Mouse (Mus musculus) liver, postnatal 0 days (tissue): ENCODE results near the gene Sema7a. TPM values are rescaled to one million over a fixed set of nuclear protein-coding genes. Genes with fewer than 3 reads are reported as not detected.
A peak's percentile ranks its signal among the peaks of the same experiment; 100 is the strongest.

Experiments
- ATAC-seq: fragments of 200-750 bp; cut with Nextera tagmentation; 2 replicates; pipeline ENCODE4 v1.8.0; 2017; ENCODE audit warnings: mild to moderate bottlenecking, moderate library complexity
- DNase-seq: peaks from one replicate; pipeline ENCODE4 v3.0.0-alpha.2; 2016
- H3K27ac ChIP-seq: fragments of 300-500 bp; sonication (generic); 2 replicates; pipeline ENCODE4 v1.5.1; 2014; ENCODE audit warnings: antibody characterized with exemption, moderate library complexity, mild to moderate bottlenecking, low read depth
- H3K27me3 ChIP-seq: fragments of 300-500 bp; sonication (generic); 2 replicates; pipeline ENCODE4 v1.6.1; 2014; ENCODE audit warnings: low read length, control low read depth, mixed read lengths; ENCODE audit not compliant: insufficient read depth
- H3K36me3 ChIP-seq: fragments of 300-500 bp; sonication (generic); replicated peaks from 2 replicates; pipeline ENCODE4 v1.6.1; 2014; ENCODE audit warnings: mild to moderate bottlenecking, control low read depth, low read length, moderate library complexity, mixed read lengths; ENCODE audit not compliant: insufficient read depth
- H3K4me1 ChIP-seq: fragments of 300-500 bp; sonication (generic); 2 replicates; pipeline ENCODE4 v1.6.1; 2014; ENCODE audit warnings: antibody characterized with exemption, mild to moderate bottlenecking, control low read depth; ENCODE audit not compliant: insufficient read depth
- H3K4me2 ChIP-seq: fragments of 300-500 bp; sonication (generic); 2 replicates; pipeline ENCODE4 v1.6.1; 2014; ENCODE audit warnings: low read depth, mild to moderate bottlenecking, low read length, moderate library complexity, mixed read lengths
- H3K4me3 ChIP-seq: fragments of 300-500 bp; sonication (generic); 2 replicates; pipeline ENCODE4 v1.5.1; 2014; ENCODE audit warnings: low read depth, low read length
- H3K9ac ChIP-seq: fragments of 300-500 bp; sonication (generic); replicated peaks from 2 replicates; pipeline ENCODE4 v1.6.1; 2014; ENCODE audit warnings: mild to moderate bottlenecking, moderate library complexity
- H3K9me3 ChIP-seq: fragments of 300-500 bp; sonication (generic); 2 replicates; pipeline ENCODE4 v1.6.1; 2016; ENCODE audit warnings: mild to moderate bottlenecking, control low read depth, low read length, mixed read lengths
- CTCF ChIP-seq: sonication (generic); IDR thresholded peaks from 2 replicates; pipeline ENCODE4 v1.5.1; 2016; ENCODE audit warnings: antibody characterized with exemption, low read depth
- EP300 ChIP-seq: IDR thresholded peaks from 2 replicates; pipeline ENCODE4 v1.6.1; 2016; ENCODE audit warnings: antibody characterized with exemption, low read depth, mild to moderate bottlenecking
- WGBS: fragments of 180-500 bp; shearing (Covaris S2); extraction: QIAGEN DNeasy Blood & Tissue Kit; methylation state at CpG from one replicate; pipeline ENCODE4 v1.1.7; 2014; ENCODE audit not compliant: insufficient replicate concordance; 5-methylcytosine and 5-hydroxymethylcytosine counted together
- polyA plus RNA-seq: library from polyadenylated mRNA; unstranded; fragments of >200 nt; fragmentation: Nextera tagmentation; extraction: Ambion mirVana; gene quantifications from 2 replicates; pipeline ENCODE4 v1.2.1, GENCODE M21; 2015

Gene Sema7a
- polyA plus RNA-seq, 1 experiment from 2014 or later = not detected

DNA sequence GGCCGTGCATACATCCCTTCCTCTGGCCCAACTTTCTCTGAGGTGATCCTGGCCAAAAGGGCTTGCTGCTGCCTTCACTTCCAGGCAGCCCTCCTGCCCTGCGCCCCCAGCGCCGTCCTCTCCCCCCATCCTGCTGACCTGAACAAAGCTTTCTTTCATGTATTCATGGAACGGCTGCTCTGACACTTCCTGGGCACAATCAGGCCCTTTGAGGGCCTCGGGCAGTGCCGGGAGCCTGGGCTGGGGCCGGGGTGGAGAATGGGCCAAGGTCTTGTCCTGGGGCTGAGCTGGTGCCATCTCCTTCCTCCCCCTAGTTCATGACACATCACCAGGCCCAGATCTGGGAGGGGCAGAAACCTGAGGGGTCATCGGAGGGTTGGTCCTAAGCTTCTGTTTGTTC lies 10.6 kb downstream of the Sema7a start:
- H3K4me3 ChIP-seq = no peak overlapping the region
- H3K27me3 ChIP-seq = peaks cover 14% of the 10 kb centered on the region
- DNase-seq (no peak), ATAC-seq (no peak)
- TF ChIP-seq EP300 = no peak
- TF ChIP-seq CTCF = no peak
- WGBS = 62% methylated on average over 9 of the region's 9 CpGs
- no peak overlapping the region for H3K27ac ChIP-seq
- H3K4me2 ChIP-seq = no peak overlapping the region
- H3K4me1 ChIP-seq = peaks cover 6% of the 10 kb centered on the region; the same call in 1 of the 2 replicates
- no peak overlapping the region for H3K9ac ChIP-seq
- no peaks in the 10 kb centered on the region for H3K9me3 ChIP-seq
- no peaks in the 10 kb centered on the region for H3K36me3 ChIP-seq

DNA sequence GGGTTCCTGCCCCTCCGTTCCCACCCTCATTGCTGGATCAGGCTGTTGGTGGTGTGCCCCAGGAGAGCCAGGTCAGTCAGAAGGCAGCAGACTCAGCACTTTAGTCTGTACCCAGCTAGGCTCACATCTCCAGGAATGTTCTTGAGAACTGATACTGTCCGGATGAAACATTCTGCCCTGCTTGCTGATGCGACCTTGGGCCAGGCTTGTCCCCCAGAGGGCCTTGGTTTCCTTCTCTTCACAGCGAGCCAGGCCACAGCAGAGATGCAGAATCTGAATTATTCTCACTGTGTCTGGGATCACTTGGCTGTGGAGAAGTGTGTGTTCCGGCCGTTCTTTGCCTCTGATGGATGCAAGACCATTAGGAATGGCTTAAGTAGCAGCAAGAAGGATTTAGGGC lies 12.1 kb downstream of the Sema7a start:
- Histone ChIP-seq H3K4me3 (no peak overlapping the region), H3K9me3 (no peaks in the 10 kb centered on the region), H3K27me3 (peaks cover 10% of the 10 kb centered on the region), H3K4me2 (no peak overlapping the region), H3K4me1 (peaks cover 9% of the 10 kb centered on the region), H3K9ac (no peak overlapping the region), H3K36me3 (no peaks in the 10 kb centered on the region), H3K27ac (no peak overlapping the region)
- TF ChIP-seq CTCF = no peak
- no peak for TF ChIP-seq EP300
- ATAC-seq = no peak
- no peak for DNase-seq
- WGBS = 73% methylated on average over 6 of the region's 6 CpGs

DNA sequence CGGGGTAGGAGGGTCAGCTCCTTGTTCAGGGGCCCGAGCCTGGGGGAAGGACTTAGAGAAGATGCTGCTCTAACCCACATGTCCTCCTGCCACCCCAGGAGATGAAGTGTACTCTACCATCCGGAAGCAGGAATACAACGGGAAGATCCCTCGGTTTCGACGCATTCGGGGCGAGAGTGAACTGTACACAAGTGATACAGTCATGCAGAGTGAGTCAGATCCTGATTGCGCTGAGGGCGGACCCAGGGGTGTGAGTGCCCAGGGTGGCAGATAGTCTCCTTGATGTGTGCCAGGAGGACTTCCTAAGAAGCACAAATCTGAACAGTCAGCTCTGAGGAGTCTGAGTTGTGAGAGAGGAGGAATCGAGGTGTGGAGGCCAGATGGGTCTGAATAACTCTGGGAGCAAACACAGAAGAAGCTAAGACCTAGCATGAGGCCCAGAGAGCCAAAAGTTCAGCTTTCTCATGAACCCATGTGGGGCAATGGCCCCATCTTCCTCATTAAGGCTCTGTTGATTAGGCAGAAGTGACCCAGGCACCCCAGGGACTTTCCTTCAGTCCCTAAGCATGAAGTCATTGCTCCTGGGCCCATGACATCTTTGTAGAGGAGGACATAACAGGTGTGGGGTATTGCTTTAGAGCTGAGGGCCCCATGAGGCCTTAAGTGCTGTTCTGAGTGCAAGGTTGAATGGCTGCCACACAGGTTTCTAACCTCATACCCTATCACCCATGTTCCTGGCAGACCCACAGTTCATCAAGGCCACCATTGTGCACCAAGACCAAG lies 15.2 kb downstream of the Sema7a start:
- no peak overlapping the region for H3K4me3 ChIP-seq
- peaks cover 6% of the 10 kb centered on the region for H3K27me3 ChIP-seq
- ATAC-seq = no peak
- no peak overlapping the region for H3K4me2 ChIP-seq
- DNase-seq = no peak
- H3K4me1 ChIP-seq = peaks cover 12% of the 10 kb centered on the region
- H3K27ac ChIP-seq = no peak overlapping the region
- TF ChIP-seq CTCF = no peak
- TF ChIP-seq EP300 = no peak
- no peaks in the 10 kb centered on the region for H3K9me3 ChIP-seq
- H3K9ac ChIP-seq = no peak overlapping the region
- 84% methylated on average over 12 of the region's 12 CpGs for WGBS
- no peaks in the 10 kb centered on the region for H3K36me3 ChIP-seq

DNA sequence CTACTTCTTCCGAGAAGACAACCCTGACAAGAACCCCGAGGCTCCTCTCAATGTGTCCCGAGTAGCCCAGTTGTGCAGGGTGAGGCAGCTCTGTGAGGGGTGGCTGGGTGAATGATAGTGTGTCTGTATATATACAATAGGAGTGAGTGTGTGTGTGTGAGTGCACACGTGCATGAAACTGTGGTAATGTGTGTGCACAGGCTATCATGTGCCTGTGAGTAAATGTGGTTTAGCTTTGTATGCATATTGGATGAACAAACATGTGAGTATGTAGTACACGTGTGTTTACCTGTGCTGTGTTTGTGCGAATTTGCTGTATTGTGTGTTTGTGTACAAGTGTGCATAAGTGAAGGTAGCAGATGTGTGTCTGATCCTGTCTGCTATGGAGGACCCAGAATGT lies 15.9 kb downstream of the Sema7a start:
- Histone ChIP-seq H3K4me2 (no peak overlapping the region), H3K9ac (no peak overlapping the region), H3K4me3 (no peak overlapping the region), H3K27me3 (peaks cover 2% of the 10 kb centered on the region), H3K27ac (no peak overlapping the region), H3K9me3 (no peaks in the 10 kb centered on the region), H3K4me1 (peaks cover 12% of the 10 kb centered on the region), H3K36me3 (no peaks in the 10 kb centered on the region)
- DNase-seq (no peak), ATAC-seq (no peak)
- 70% methylated on average over 6 of the region's 6 CpGs for WGBS
- TF ChIP-seq CTCF (no peak), EP300 (no peak)

DNA sequence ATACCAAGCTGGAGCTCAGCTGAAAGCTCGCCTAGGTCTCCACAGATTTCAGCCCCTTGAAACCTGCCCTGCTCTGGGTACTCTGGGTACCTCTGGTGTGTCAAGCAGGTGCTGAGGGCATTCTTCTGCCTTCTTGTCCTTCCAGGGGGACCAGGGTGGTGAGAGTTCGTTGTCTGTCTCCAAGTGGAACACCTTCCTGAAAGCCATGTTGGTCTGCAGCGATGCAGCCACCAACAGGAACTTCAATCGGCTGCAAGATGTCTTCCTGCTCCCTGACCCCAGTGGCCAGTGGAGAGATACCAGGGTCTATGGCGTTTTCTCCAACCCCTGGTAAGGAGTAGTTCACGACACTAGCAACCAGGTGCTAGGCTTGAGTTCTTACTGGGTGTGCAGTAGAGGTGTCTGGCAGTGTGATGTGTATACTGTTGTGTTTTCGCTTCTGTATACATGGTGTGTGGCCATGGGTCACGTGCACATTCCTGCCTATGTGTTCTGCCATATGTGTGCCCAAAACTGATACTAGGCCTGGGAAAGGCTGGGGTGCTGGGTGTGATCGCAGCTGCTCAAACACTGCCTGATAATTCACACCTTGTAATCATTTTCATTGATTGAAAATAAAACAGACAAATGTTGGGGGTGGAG lies 16.4 kb downstream of the Sema7a start:
- ATAC-seq = no peak
- no peak for TF ChIP-seq EP300
- TF ChIP-seq CTCF = no peak

DNA sequence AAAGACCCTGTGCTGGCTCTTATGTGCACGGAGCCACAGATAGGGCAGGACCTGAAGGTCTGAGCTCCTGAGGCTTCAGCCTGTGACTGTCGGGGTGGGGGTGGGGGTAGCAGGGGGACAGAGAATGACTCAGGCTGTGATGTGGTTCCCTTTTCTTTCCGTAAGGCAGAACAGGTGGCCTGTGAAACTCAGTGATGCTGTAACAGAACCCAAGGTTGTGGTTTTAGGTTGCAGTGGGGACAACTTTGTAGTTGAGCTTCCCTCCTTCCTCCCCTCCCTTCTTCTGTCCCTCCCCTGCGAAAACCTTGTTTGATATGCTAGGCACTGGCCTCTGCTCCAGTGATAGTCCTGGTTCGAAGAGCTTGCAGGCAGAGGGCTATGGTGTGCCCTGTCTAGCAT lies 16.9 kb downstream of the Sema7a start:
- Histone ChIP-seq H3K9me3 (no peaks in the 10 kb centered on the region), H3K4me2 (no peak overlapping the region), H3K4me1 (peaks cover 12% of the 10 kb centered on the region), H3K9ac (no peak overlapping the region), H3K36me3 (no peaks in the 10 kb centered on the region), H3K27me3 (no peaks in the 10 kb centered on the region; the same call in 1 of the 2 replicates), H3K4me3 (no peak overlapping the region), H3K27ac (peak overlapping the region; percentile 34; the same call in 1 of the 2 replicates)
- DNase-seq (peak; percentile 37), ATAC-seq (0 out of 2 replicates have a peak, but pooled peaks have one; percentile 23)
- 36% methylated on average over 5 of the region's 5 CpGs for WGBS
- TF ChIP-seq CTCF = no peak
- TF ChIP-seq EP300 = no peak

More for the DNA sequence above, 16.4 kb downstream of the Sema7a start:
- H3K9ac ChIP-seq = no peak overlapping the region
- H3K27me3 ChIP-seq = no peaks in the 10 kb centered on the region; the same call in 1 of the 2 replicates
- H3K27ac ChIP-seq = 0 out of 2 replicates have a peak overlapping the region, but pooled peaks have one; percentile 18
- no peaks in the 10 kb centered on the region for H3K36me3 ChIP-seq
- WGBS = 64% methylated on average over 9 of the region's 9 CpGs
- no peaks in the 10 kb centered on the region for H3K9me3 ChIP-seq
- H3K4me3 ChIP-seq = no peak overlapping the region
- no peak for DNase-seq
- no peak overlapping the region for H3K4me2 ChIP-seq
- peaks cover 12% of the 10 kb centered on the region for H3K4me1 ChIP-seq
